Mouse (Mus musculus) midbrain, embryonic 12.5 days (tissue): ENCODE measurements around the gene Clstn2. TPM values are rescaled to one million over a fixed set of nuclear protein-coding genes. Genes with fewer than 3 reads are reported as not detected.

Experiments used
- ATAC-seq: fragments of 200-750 bp; cut with Nextera tagmentation; 2 replicates; pipeline ENCODE4 v1.8.0; 2017; ENCODE audit warnings: low read depth, moderate TSS enrichment, moderate library complexity; ENCODE audit not compliant: low FRiP score
- H3K27ac ChIP-seq: fragments of 300-500 bp; sonication (generic); replicated peaks from 2 replicates; pipeline ENCODE4 v1.5.1; 2016; ENCODE audit warnings: mild to moderate bottlenecking
- H3K27me3 ChIP-seq: fragments of 300-500 bp; sonication (generic); 2 replicates; pipeline ENCODE4 v1.6.1; 2016; ENCODE audit warnings: mild to moderate bottlenecking
- H3K36me3 ChIP-seq: fragments of 300-500 bp; sonication (generic); 2 replicates; pipeline ENCODE4 v1.6.1; 2016
- H3K4me1 ChIP-seq: fragments of 300-500 bp; sonication (generic); 2 replicates; pipeline ENCODE4 v1.6.1; 2016
- H3K4me2 ChIP-seq: fragments of 300-500 bp; sonication (generic); replicated peaks from 2 replicates; pipeline ENCODE4 v1.6.1; 2016; ENCODE audit warnings: mild to moderate bottlenecking, moderate library complexity
- H3K4me3 ChIP-seq: fragments of 300-500 bp; sonication (generic); 2 replicates; pipeline ENCODE4 v1.5.1; 2016; ENCODE audit warnings: mild to moderate bottlenecking
- H3K9ac ChIP-seq: fragments of 300-500 bp; sonication (generic); replicated peaks from 2 replicates; pipeline ENCODE4 v1.6.1; 2016; ENCODE audit warnings: mild to moderate bottlenecking, moderate library complexity
- H3K9me3 ChIP-seq: fragments of 300-500 bp; sonication (generic); 2 replicates; pipeline ENCODE4 v1.6.1; 2016; ENCODE audit warnings: mild to moderate bottlenecking
- WGBS: fragments of 180-500 bp; shearing (Covaris S2); methylation state at CpG from one replicate; pipeline ENCODE4 v1.1.7; 2016; 5-methylcytosine and 5-hydroxymethylcytosine counted together
- polyA plus RNA-seq: library from polyadenylated mRNA; unstranded; fragments of >200 nt; fragmentation: Nextera tagmentation; extraction: Ambion mirVana; gene quantifications from 2 replicates; pipeline ENCODE4 v1.2.1, GENCODE M21; 2016

Clstn2 gene
- polyA plus RNA-seq, 1 experiment from 2014 or later, result 3.4 TPM

- H3K4me1 ChIP-seq, result peaks cover 9% of the 10 kb centered on the region; the same call in 1 of the 2 replicates
- ATAC-seq, result no peak
Measured at GRCm38 (mm10) chr9:98016576-98016975, 16.4 kb downstream of the Clstn2 start.

GRCm38 (mm10) chr9:97996349-97996748 is 36.6 kb downstream of the Clstn2 start:
- no peaks in the 10 kb centered on the region for H3K9me3 ChIP-seq
- no peak for ATAC-seq
- no peaks in the 10 kb centered on the region for H3K36me3 ChIP-seq
- H3K9ac ChIP-seq, result no peak overlapping the region
- no peak overlapping the region for H3K4me2 ChIP-seq
- WGBS, result 82% methylated on average over 5 of the region's 5 CpGs
- no peak overlapping the region for H3K4me3 ChIP-seq
- H3K27ac ChIP-seq, result no peak overlapping the region
- peaks cover 10% of the 10 kb centered on the region for H3K4me1 ChIP-seq
- H3K27me3 ChIP-seq, result no peaks in the 10 kb centered on the region

More at GRCm38 (mm10) chr9:98016576-98016975, 16.4 kb downstream of the Clstn2 start:
- Histone ChIP-seq H3K9ac (no peak overlapping the region), H3K4me3 (no peak overlapping the region), H3K27ac (no peak overlapping the region), H3K4me2 (no peak overlapping the region), H3K27me3 (no peaks in the 10 kb centered on the region), H3K9me3 (no peaks in the 10 kb centered on the region), H3K36me3 (no peaks in the 10 kb centered on the region)
- WGBS, result 70% methylated on average over 5 of the region's 5 CpGs

- no peak overlapping the region for H3K9ac ChIP-seq
- H3K36me3 ChIP-seq, result no peaks in the 10 kb centered on the region
- no peak overlapping the region for H3K4me2 ChIP-seq
- ATAC-seq, result no peak
- H3K9me3 ChIP-seq, result no peaks in the 10 kb centered on the region
- H3K4me3 ChIP-seq, result no peak overlapping the region
- peaks cover 10% of the 10 kb centered on the region for H3K4me1 ChIP-seq
- H3K27ac ChIP-seq, result no peak overlapping the region
- WGBS, result 66% methylated on average over 4 of the region's 4 CpGs
- H3K27me3 ChIP-seq, result no peaks in the 10 kb centered on the region
Measured at GRCm38 (mm10) chr9:97995723-97996122, 37.3 kb downstream of the Clstn2 start.

- 40% methylated on average over 4 of the region's 4 CpGs for WGBS
- ATAC-seq, result no peak
- Histone ChIP-seq H3K9me3 (no peaks in the 10 kb centered on the region), H3K4me2 (no peak overlapping the region), H3K27me3 (no peaks in the 10 kb centered on the region), H3K27ac (no peak overlapping the region), H3K36me3 (no peaks in the 10 kb centered on the region), H3K9ac (no peak overlapping the region), H3K4me1 (peaks cover 10% of the 10 kb centered on the region), H3K4me3 (no peak overlapping the region)
Measured at GRCm38 (mm10) chr9:97992131-97992530, 40.9 kb downstream of the Clstn2 start.

- H3K36me3 ChIP-seq, result no peaks in the 10 kb centered on the region
- no peaks in the 10 kb centered on the region for H3K27me3 ChIP-seq
- no peak for ATAC-seq
- H3K4me3 ChIP-seq, result no peak overlapping the region
- no peaks in the 10 kb centered on the region for H3K9me3 ChIP-seq
- H3K4me2 ChIP-seq, result no peak overlapping the region
- peaks cover 3% of the 10 kb centered on the region; the same call in 1 of the 2 replicates for H3K4me1 ChIP-seq
- H3K9ac ChIP-seq, result no peak overlapping the region
- H3K27ac ChIP-seq, result no peak overlapping the region
- 89% methylated on average over 3 of the region's 3 CpGs for WGBS
Measured at GRCm38 (mm10) chr9:97977339-97977738, 55.6 kb downstream of the Clstn2 start.

GRCm38 (mm10) chr9:97974801-97975347 is 58.1 kb downstream of the Clstn2 start:
- Histone ChIP-seq H3K9me3 (no peaks in the 10 kb centered on the region), H3K4me2 (no peak overlapping the region), H3K27me3 (no peaks in the 10 kb centered on the region), H3K4me3 (no peak overlapping the region), H3K27ac (no peak overlapping the region), H3K36me3 (no peaks in the 10 kb centered on the region), H3K4me1 (peaks cover 3% of the 10 kb centered on the region; the same call in 1 of the 2 replicates), H3K9ac (no peak overlapping the region)
- WGBS, result 83% methylated on average over 13 of the region's 13 CpGs
- ATAC-seq, result no peak

GRCm38 (mm10) chr9:97966691-97967090 is 66.3 kb downstream of the Clstn2 start:
- Histone ChIP-seq H3K4me2 (no peak overlapping the region), H3K4me1 (no peaks in the 10 kb centered on the region), H3K36me3 (no peaks in the 10 kb centered on the region), H3K9me3 (no peaks in the 10 kb centered on the region), H3K4me3 (no peak overlapping the region), H3K27me3 (no peaks in the 10 kb centered on the region), H3K27ac (no peak overlapping the region), H3K9ac (no peak overlapping the region)
- 76% methylated on average over 4 of the region's 4 CpGs for WGBS
- no peak for ATAC-seq

GRCm38 (mm10) chr9:97957508-97957907 is 75.5 kb downstream of the Clstn2 start:
- no peak for ATAC-seq
- Histone ChIP-seq H3K27ac (no peak overlapping the region), H3K4me3 (no peak overlapping the region), H3K4me1 (no peaks in the 10 kb centered on the region), H3K27me3 (no peaks in the 10 kb centered on the region), H3K4me2 (no peak overlapping the region), H3K9me3 (no peaks in the 10 kb centered on the region), H3K36me3 (no peaks in the 10 kb centered on the region), H3K9ac (no peak overlapping the region)
- 89% methylated on average over 8 of the region's 8 CpGs for WGBS

GRCm38 (mm10) chr9:97956407-97957106 is 76.4 kb downstream of the Clstn2 start:
- Histone ChIP-seq H3K9me3 (no peaks in the 10 kb centered on the region), H3K36me3 (no peaks in the 10 kb centered on the region), H3K9ac (no peak overlapping the region), H3K4me2 (no peak overlapping the region), H3K27ac (no peak overlapping the region), H3K4me3 (no peak overlapping the region), H3K27me3 (no peaks in the 10 kb centered on the region), H3K4me1 (no peaks in the 10 kb centered on the region)
- 89% methylated on average over 4 of the region's 4 CpGs for WGBS
- ATAC-seq, result no peak

GRCm38 (mm10) chr9:97953746-97954359 is 79.1 kb downstream of the Clstn2 start:
- Histone ChIP-seq H3K4me2 (no peak overlapping the region), H3K9ac (no peak overlapping the region), H3K4me3 (no peak overlapping the region), H3K9me3 (no peaks in the 10 kb centered on the region), H3K27ac (no peak overlapping the region), H3K36me3 (no peaks in the 10 kb centered on the region), H3K27me3 (no peaks in the 10 kb centered on the region), H3K4me1 (no peaks in the 10 kb centered on the region)
- no peak for ATAC-seq
- 89% methylated on average over 8 of the region's 8 CpGs for WGBS

GRCm38 (mm10) chr9:97950378-97951006 is 82.5 kb downstream of the Clstn2 start:
- no peak overlapping the region for H3K4me3 ChIP-seq
- WGBS, result 94% methylated on average over 6 of the region's 6 CpGs
- no peaks in the 10 kb centered on the region for H3K36me3 ChIP-seq
- no peak overlapping the region for H3K9ac ChIP-seq
- H3K27me3 ChIP-seq, result no peaks in the 10 kb centered on the region
- ATAC-seq, result no peak
- H3K27ac ChIP-seq, result no peak overlapping the region
- H3K4me2 ChIP-seq, result no peak overlapping the region
- no peaks in the 10 kb centered on the region for H3K9me3 ChIP-seq
- no peaks in the 10 kb centered on the region for H3K4me1 ChIP-seq

GRCm38 (mm10) chr9:97919326-97919725 is 113.7 kb downstream of the Clstn2 start:
- no peaks in the 10 kb centered on the region for H3K9me3 ChIP-seq
- no peak for ATAC-seq
- WGBS, result 85% methylated on average over 4 of the region's 4 CpGs
- no peaks in the 10 kb centered on the region for H3K4me1 ChIP-seq
- no peak overlapping the region for H3K27ac ChIP-seq
- H3K4me3 ChIP-seq, result no peak overlapping the region
- H3K27me3 ChIP-seq, result no peaks in the 10 kb centered on the region
- H3K9ac ChIP-seq, result no peak overlapping the region
- H3K4me2 ChIP-seq, result no peak overlapping the region
- no peaks in the 10 kb centered on the region for H3K36me3 ChIP-seq
